Mouse (Mus musculus): ENCODE data around the gene Txn2. TPM values are rescaled to one million over a fixed set of nuclear protein-coding genes. Genes with fewer than 3 reads are reported as not detected.

Txn2 gene
- polyA plus RNA-seq, 1 experiment from 2014 or later, result 304 TPM

GRCm38 (mm10) chr15:77892420-77892819 lies 36.4 kb downstream of the Txn2 start:
- no peak overlapping the region for H3K4me2 ChIP-seq (ENCODE audit: low read length)
- no peak overlapping the region for H3K9ac ChIP-seq (ENCODE audit: low read length)
- H3K4me1 ChIP-seq (ENCODE audit: control insufficient read depth in 2 of 2, insufficient read depth in 2 of 2, low read length in 2 of 2), result peaks cover 0 to 5% of the 10 kb centered on the region in 2 experiments; a peak in 2 of 4 replicates
- no peak overlapping the region for H3K27ac ChIP-seq (replicated peaks in 1 of 2; ENCODE audit: control insufficient read depth in 1 of 2, insufficient read depth in 1 of 2, low read depth in 2 of 2, low read length in 2 of 2)
- 85% methylated on average over 10 of the region's 10 CpGs for WGBS
- ATAC-seq (ENCODE audit: insufficient number of reproducible peaks, insufficient read depth, low FRiP score, low read depth), result no peak
- no peaks in the 10 kb centered on the region for H3K36me3 ChIP-seq (ENCODE audit: control insufficient read depth, insufficient read depth, low read length)
- no peaks in the 10 kb centered on the region for H3K27me3 ChIP-seq (ENCODE audit: control insufficient read depth, insufficient read depth, low read length)
- no peak overlapping the region for H3K4me3 ChIP-seq (ENCODE audit: control insufficient read depth in 1 of 2, insufficient read depth in 1 of 2, low read depth in 1 of 2, low read length in 2 of 2)
- no peaks in the 10 kb centered on the region for H3K9me3 ChIP-seq (ENCODE audit: control insufficient read depth, low read length)

- WGBS, result 75% methylated on average over 8 of the region's 8 CpGs
- no peak overlapping the region for H3K27ac ChIP-seq (replicated peaks in 1 of 2; ENCODE audit: control insufficient read depth in 1 of 2, insufficient read depth in 1 of 2, low read depth in 2 of 2, low read length in 2 of 2)
- ATAC-seq (ENCODE audit: insufficient number of reproducible peaks, insufficient read depth, low FRiP score, low read depth), result no peak
Observed at GRCm38 (mm10) chr15:77891766-77892165, 37.0 kb downstream of the Txn2 start.

GRCm38 (mm10) chr15:77889761-77890422 lies 38.9 kb downstream of the Txn2 start:
- WGBS, result 49% methylated on average over 4 of the region's 4 CpGs
- Histone ChIP-seq H3K27ac (replicated peaks in 1 of 2; ENCODE audit: control insufficient read depth in 1 of 2, insufficient read depth in 1 of 2, low read depth in 2 of 2, low read length in 2 of 2) (no peak overlapping the region), H3K9me3 (ENCODE audit: control insufficient read depth, low read length) (no peaks in the 10 kb centered on the region), H3K36me3 (ENCODE audit: control insufficient read depth, insufficient read depth, low read length) (no peaks in the 10 kb centered on the region), H3K9ac (ENCODE audit: low read length) (no peak overlapping the region), H3K4me2 (ENCODE audit: low read length) (no peak overlapping the region), H3K27me3 (ENCODE audit: control insufficient read depth, insufficient read depth, low read length) (no peaks in the 10 kb centered on the region), H3K4me3 (ENCODE audit: control insufficient read depth in 1 of 2, insufficient read depth in 1 of 2, low read depth in 1 of 2, low read length in 2 of 2) (no peak overlapping the region), H3K4me1 (ENCODE audit: control insufficient read depth in 2 of 2, insufficient read depth in 2 of 2, low read length in 2 of 2) (peaks cover 0 to 7% of the 10 kb centered on the region in 2 experiments; a peak in 2 of 4 replicates)
- no peak for ATAC-seq (ENCODE audit: insufficient number of reproducible peaks, insufficient read depth, low FRiP score, low read depth)

More at GRCm38 (mm10) chr15:77891766-77892165, 37.0 kb downstream of the Txn2 start:
- Histone ChIP-seq H3K27me3 (ENCODE audit: control insufficient read depth, insufficient read depth, low read length) (no peaks in the 10 kb centered on the region), H3K4me2 (ENCODE audit: low read length) (no peak overlapping the region), H3K4me1 (ENCODE audit: control insufficient read depth in 2 of 2, insufficient read depth in 2 of 2, low read length in 2 of 2) (peaks cover 0 to 5% of the 10 kb centered on the region in 2 experiments; a peak in 2 of 4 replicates), H3K36me3 (ENCODE audit: control insufficient read depth, insufficient read depth, low read length) (no peaks in the 10 kb centered on the region), H3K4me3 (ENCODE audit: control insufficient read depth in 1 of 2, insufficient read depth in 1 of 2, low read depth in 1 of 2, low read length in 2 of 2) (no peak overlapping the region), H3K9ac (ENCODE audit: low read length) (no peak overlapping the region), H3K9me3 (ENCODE audit: control insufficient read depth, low read length) (no peaks in the 10 kb centered on the region)

GRCm38 (mm10) chr15:77888286-77888685 lies 40.5 kb downstream of the Txn2 start:
- no peaks in the 10 kb centered on the region for H3K9me3 ChIP-seq (ENCODE audit: control insufficient read depth, low read length)
- 60% methylated on average over 7 of the region's 7 CpGs for WGBS

GRCm38 (mm10) chr15:77887093-77887488 lies 41.7 kb downstream of the Txn2 start:
- Histone ChIP-seq H3K4me1 (ENCODE audit: control insufficient read depth in 2 of 2, insufficient read depth in 2 of 2, low read length in 2 of 2) (peaks cover 12 to 13% of the 10 kb centered on the region in 2 experiments; a peak in 3 of 4 replicates), H3K4me2 (ENCODE audit: low read length) (no peak overlapping the region), H3K4me3 (ENCODE audit: control insufficient read depth in 1 of 2, insufficient read depth in 1 of 2, low read depth in 1 of 2, low read length in 2 of 2) (no peak overlapping the region), H3K27me3 (ENCODE audit: control insufficient read depth, insufficient read depth, low read length) (no peaks in the 10 kb centered on the region), H3K27ac (replicated peaks in 1 of 2; ENCODE audit: control insufficient read depth in 1 of 2, insufficient read depth in 1 of 2, low read depth in 2 of 2, low read length in 2 of 2) (0 out of 4 replicates have a peak overlapping the region, but pooled peaks of 1 of the 2 experiments have one; percentile 28), H3K9ac (ENCODE audit: low read length) (no peak overlapping the region), H3K36me3 (ENCODE audit: control insufficient read depth, insufficient read depth, low read length) (no peaks in the 10 kb centered on the region), H3K9me3 (ENCODE audit: control insufficient read depth, low read length) (no peaks in the 10 kb centered on the region)
- WGBS, result 60% methylated on average over 1 of the region's 1 CpGs
- ATAC-seq (ENCODE audit: insufficient number of reproducible peaks, insufficient read depth, low FRiP score, low read depth), result no peak

More at GRCm38 (mm10) chr15:77888286-77888685, 40.5 kb downstream of the Txn2 start:
- ATAC-seq (ENCODE audit: insufficient number of reproducible peaks, insufficient read depth, low FRiP score, low read depth), result no peak
- Histone ChIP-seq H3K27me3 (ENCODE audit: control insufficient read depth, insufficient read depth, low read length) (no peaks in the 10 kb centered on the region), H3K9ac (ENCODE audit: low read length) (no peak overlapping the region), H3K4me1 (ENCODE audit: control insufficient read depth in 2 of 2, insufficient read depth in 2 of 2, low read length in 2 of 2) (peaks cover 2 to 7% of the 10 kb centered on the region in 2 experiments; a peak in 2 of 4 replicates), H3K27ac (replicated peaks in 1 of 2; ENCODE audit: control insufficient read depth in 1 of 2, insufficient read depth in 1 of 2, low read depth in 2 of 2, low read length in 2 of 2) (no peak overlapping the region), H3K36me3 (ENCODE audit: control insufficient read depth, insufficient read depth, low read length) (no peaks in the 10 kb centered on the region), H3K4me3 (ENCODE audit: control insufficient read depth in 1 of 2, insufficient read depth in 1 of 2, low read depth in 1 of 2, low read length in 2 of 2) (no peak overlapping the region), H3K4me2 (ENCODE audit: low read length) (no peak overlapping the region)

- WGBS, result 77% methylated on average over 5 of the region's 5 CpGs
Observed at GRCm38 (mm10) chr15:77886369-77887092, 42.3 kb downstream of the Txn2 start.

GRCm38 (mm10) chr15:77885945-77886344 lies 42.9 kb downstream of the Txn2 start:
- H3K27me3 ChIP-seq (ENCODE audit: control insufficient read depth, insufficient read depth, low read length), result no peaks in the 10 kb centered on the region
- no peak overlapping the region for H3K4me3 ChIP-seq (ENCODE audit: control insufficient read depth in 1 of 2, insufficient read depth in 1 of 2, low read depth in 1 of 2, low read length in 2 of 2)
- peaks cover 12 to 13% of the 10 kb centered on the region in 2 experiments; a peak in 3 of 4 replicates for H3K4me1 ChIP-seq (ENCODE audit: control insufficient read depth in 2 of 2, insufficient read depth in 2 of 2, low read length in 2 of 2)
- H3K36me3 ChIP-seq (ENCODE audit: control insufficient read depth, insufficient read depth, low read length), result no peaks in the 10 kb centered on the region
- H3K4me2 ChIP-seq (ENCODE audit: low read length), result no peak overlapping the region
- 81% methylated on average over 4 of the region's 4 CpGs for WGBS
- no peak overlapping the region for H3K27ac ChIP-seq (replicated peaks in 1 of 2; ENCODE audit: control insufficient read depth in 1 of 2, insufficient read depth in 1 of 2, low read depth in 2 of 2, low read length in 2 of 2)
- H3K9me3 ChIP-seq (ENCODE audit: control insufficient read depth, low read length), result no peaks in the 10 kb centered on the region
- ATAC-seq (ENCODE audit: insufficient number of reproducible peaks, insufficient read depth, low FRiP score, low read depth), result no peak
- no peak overlapping the region for H3K9ac ChIP-seq (ENCODE audit: low read length)

More at GRCm38 (mm10) chr15:77886369-77887092, 42.3 kb downstream of the Txn2 start:
- ATAC-seq (ENCODE audit: insufficient number of reproducible peaks, insufficient read depth, low FRiP score, low read depth), result no peak
- H3K9me3 ChIP-seq (ENCODE audit: control insufficient read depth, low read length), result no peaks in the 10 kb centered on the region
- no peak overlapping the region for H3K4me2 ChIP-seq (ENCODE audit: low read length)
- H3K36me3 ChIP-seq (ENCODE audit: control insufficient read depth, insufficient read depth, low read length), result no peaks in the 10 kb centered on the region
- no peak overlapping the region for H3K4me3 ChIP-seq (ENCODE audit: control insufficient read depth in 1 of 2, insufficient read depth in 1 of 2, low read depth in 1 of 2, low read length in 2 of 2)
- H3K9ac ChIP-seq (ENCODE audit: low read length), result no peak overlapping the region
- H3K27ac ChIP-seq (replicated peaks in 1 of 2; ENCODE audit: control insufficient read depth in 1 of 2, insufficient read depth in 1 of 2, low read depth in 2 of 2, low read length in 2 of 2), result no peak overlapping the region
- peaks cover 12 to 13% of the 10 kb centered on the region in 2 experiments; a peak in 3 of 4 replicates for H3K4me1 ChIP-seq (ENCODE audit: control insufficient read depth in 2 of 2, insufficient read depth in 2 of 2, low read length in 2 of 2)
- H3K27me3 ChIP-seq (ENCODE audit: control insufficient read depth, insufficient read depth, low read length), result no peaks in the 10 kb centered on the region
